Mouse (Mus musculus): ENCODE measurements around the gene Rag1. TPM values are rescaled to one million over a fixed set of nuclear protein-coding genes. Genes with fewer than 3 reads are reported as not detected.

Gene Rag1
- polyA plus RNA-seq, 1 experiment from 2014 or later = 0.34 TPM

GRCm38 (mm10) chr2:101610861-101611260 lies 38.4 kb downstream of the Rag1 start:
- WGBS = 88% methylated on average over 3 of the region's 3 CpGs
- Histone ChIP-seq H3K36me3 (no peaks in the 10 kb centered on the region), H3K4me3 (replicated peaks) (no peak overlapping the region), H3K4me1 (replicated peaks) (peaks cover 17% of the 10 kb centered on the region), H3K9me3 (no peaks in the 10 kb centered on the region), H3K27me3 (no peaks in the 10 kb centered on the region), H3K27ac (no peak overlapping the region), H3K9ac (replicated peaks) (no peak overlapping the region), H3K4me2 (no peak overlapping the region)
- no peak for ATAC-seq (ENCODE audit: insufficient number of reproducible peaks, insufficient read depth, low FRiP score, low TSS enrichment, low read depth)

GRCm38 (mm10) chr2:101608232-101608894 lies 40.9 kb downstream of the Rag1 start:
- peak; percentile 56; the same call in 1 of the 2 replicates for ATAC-seq (ENCODE audit: insufficient number of reproducible peaks, insufficient read depth, low FRiP score, low TSS enrichment, low read depth)
- Histone ChIP-seq H3K27me3 (no peaks in the 10 kb centered on the region), H3K4me2 (no peak overlapping the region), H3K36me3 (no peaks in the 10 kb centered on the region), H3K4me1 (replicated peaks) (peaks cover 5% of the 10 kb centered on the region), H3K9ac (replicated peaks) (no peak overlapping the region), H3K4me3 (replicated peaks) (no peak overlapping the region), H3K9me3 (no peaks in the 10 kb centered on the region), H3K27ac (no peak overlapping the region)
- WGBS = 57% methylated on average over 7 of the region's 7 CpGs

GRCm38 (mm10) chr2:101603099-101603498 lies 46.2 kb downstream of the Rag1 start:
- no peak overlapping the region for H3K9ac ChIP-seq (replicated peaks)

GRCm38 (mm10) chr2:101600703-101601102 lies 48.6 kb downstream of the Rag1 start:
- H3K4me1 ChIP-seq (replicated peaks) = peaks cover 16% of the 10 kb centered on the region
- WGBS = 23% methylated on average over 8 of the region's 8 CpGs
- no peaks in the 10 kb centered on the region; the same call in 1 of the 2 replicates for H3K36me3 ChIP-seq
- H3K4me3 ChIP-seq (replicated peaks) = no peak overlapping the region
- H3K27me3 ChIP-seq = no peaks in the 10 kb centered on the region
- H3K9ac ChIP-seq (replicated peaks) = no peak overlapping the region
- H3K9me3 ChIP-seq = no peaks in the 10 kb centered on the region
- peak overlapping the region; percentile 88 for H3K27ac ChIP-seq
- no peak; the same call in 1 of the 2 replicates for ATAC-seq (ENCODE audit: insufficient number of reproducible peaks, insufficient read depth, low FRiP score, low TSS enrichment, low read depth)
- no peak overlapping the region for H3K4me2 ChIP-seq

More at GRCm38 (mm10) chr2:101603099-101603498, 46.2 kb downstream of the Rag1 start:
- H3K4me1 ChIP-seq (replicated peaks) = peaks cover 16% of the 10 kb centered on the region
- no peak overlapping the region for H3K4me3 ChIP-seq (replicated peaks)
- no peaks in the 10 kb centered on the region for H3K27me3 ChIP-seq
- 96% methylated on average over 1 of the region's 1 CpGs for WGBS
- no peaks in the 10 kb centered on the region for H3K9me3 ChIP-seq
- H3K4me2 ChIP-seq = no peak overlapping the region
- ATAC-seq (ENCODE audit: insufficient number of reproducible peaks, insufficient read depth, low FRiP score, low TSS enrichment, low read depth) = no peak
- no peaks in the 10 kb centered on the region; the same call in 1 of the 2 replicates for H3K36me3 ChIP-seq
- H3K27ac ChIP-seq = no peak overlapping the region

- Histone ChIP-seq H3K4me3 (replicated peaks) (no peak overlapping the region), H3K9ac (replicated peaks) (no peak overlapping the region), H3K4me2 (no peak overlapping the region), H3K36me3 (no peaks in the 10 kb centered on the region; the same call in 1 of the 2 replicates), H3K27me3 (no peaks in the 10 kb centered on the region), H3K9me3 (no peaks in the 10 kb centered on the region), H3K27ac (no peak overlapping the region), H3K4me1 (replicated peaks) (peaks cover 16% of the 10 kb centered on the region)
- ATAC-seq (ENCODE audit: insufficient number of reproducible peaks, insufficient read depth, low FRiP score, low TSS enrichment, low read depth) = no peak
- 89% methylated on average over 13 of the region's 13 CpGs for WGBS
Observed at GRCm38 (mm10) chr2:101598190-101599181, 50.8 kb downstream of the Rag1 start.

GRCm38 (mm10) chr2:101597186-101597585 lies 52.1 kb downstream of the Rag1 start:
- Histone ChIP-seq H3K9ac (replicated peaks) (no peak overlapping the region), H3K27me3 (no peaks in the 10 kb centered on the region), H3K36me3 (no peaks in the 10 kb centered on the region), H3K4me3 (replicated peaks) (no peak overlapping the region), H3K9me3 (no peaks in the 10 kb centered on the region), H3K4me2 (no peak overlapping the region), H3K27ac (no peak overlapping the region), H3K4me1 (replicated peaks) (peaks cover 27% of the 10 kb centered on the region)
- no peak for ATAC-seq (ENCODE audit: insufficient number of reproducible peaks, insufficient read depth, low FRiP score, low TSS enrichment, low read depth)

GRCm38 (mm10) chr2:101594681-101595080 lies 54.6 kb downstream of the Rag1 start:
- ATAC-seq (ENCODE audit: insufficient number of reproducible peaks, insufficient read depth, low FRiP score, low TSS enrichment, low read depth) = no peak
- 89% methylated on average over 5 of the region's 5 CpGs for WGBS
- H3K4me2 ChIP-seq = no peak overlapping the region
- no peaks in the 10 kb centered on the region for H3K36me3 ChIP-seq
- H3K27ac ChIP-seq = no peak overlapping the region
- peaks cover 25% of the 10 kb centered on the region for H3K4me1 ChIP-seq (replicated peaks)
- H3K4me3 ChIP-seq (replicated peaks) = no peak overlapping the region
- H3K27me3 ChIP-seq = no peaks in the 10 kb centered on the region
- H3K9ac ChIP-seq (replicated peaks) = no peak overlapping the region
- no peaks in the 10 kb centered on the region for H3K9me3 ChIP-seq

- Histone ChIP-seq H3K4me3 (replicated peaks) (no peak overlapping the region), H3K36me3 (no peaks in the 10 kb centered on the region), H3K9me3 (no peaks in the 10 kb centered on the region), H3K9ac (replicated peaks) (no peak overlapping the region), H3K27me3 (no peaks in the 10 kb centered on the region), H3K4me1 (replicated peaks) (peaks cover 25% of the 10 kb centered on the region), H3K4me2 (no peak overlapping the region), H3K27ac (no peak overlapping the region)
- 25% methylated on average over 8 of the region's 8 CpGs for WGBS
- ATAC-seq (ENCODE audit: insufficient number of reproducible peaks, insufficient read depth, low FRiP score, low TSS enrichment, low read depth) = no peak
Observed at GRCm38 (mm10) chr2:101592886-101593285, 56.4 kb downstream of the Rag1 start.

GRCm38 (mm10) chr2:101592023-101592841 lies 57.1 kb downstream of the Rag1 start:
- Histone ChIP-seq H3K9ac (replicated peaks) (no peak overlapping the region), H3K9me3 (no peaks in the 10 kb centered on the region), H3K27ac (0 out of 2 replicates have a peak overlapping the region, but pooled peaks have one; percentile 24), H3K4me2 (no peak overlapping the region), H3K4me3 (replicated peaks) (no peak overlapping the region), H3K4me1 (replicated peaks) (peaks cover 25% of the 10 kb centered on the region), H3K36me3 (no peaks in the 10 kb centered on the region), H3K27me3 (no peaks in the 10 kb centered on the region)
- WGBS = 8% methylated on average over 10 of the region's 10 CpGs
- peak; percentile 21; the same call in 1 of the 2 replicates for ATAC-seq (ENCODE audit: insufficient number of reproducible peaks, insufficient read depth, low FRiP score, low TSS enrichment, low read depth)

- no peaks in the 10 kb centered on the region for H3K36me3 ChIP-seq
- H3K4me3 ChIP-seq (replicated peaks) = no peak overlapping the region
- H3K4me1 ChIP-seq (replicated peaks) = peaks cover 25% of the 10 kb centered on the region
- H3K9ac ChIP-seq (replicated peaks) = no peak overlapping the region
- ATAC-seq (ENCODE audit: insufficient number of reproducible peaks, insufficient read depth, low FRiP score, low TSS enrichment, low read depth) = no peak
- H3K9me3 ChIP-seq = no peaks in the 10 kb centered on the region
- WGBS = 31% methylated on average over 8 of the region's 8 CpGs
- no peak overlapping the region for H3K27ac ChIP-seq
- H3K4me2 ChIP-seq = no peak overlapping the region
- H3K27me3 ChIP-seq = no peaks in the 10 kb centered on the region
Observed at GRCm38 (mm10) chr2:101591356-101591755, 57.9 kb downstream of the Rag1 start.

Measured in limb, embryonic 12.5 days (tissue).